Mouse (Mus musculus) right cerebral cortex, postnatal 14 days (tissue): ENCODE data around the gene Cyp2j7.
"Not testable (repeated sequence)": the region's sequence is repeated elsewhere in the genome, so short reads cannot be mapped to it uniquely, and the experiment has no call there.

Experiments
- DNase-seq: peaks from one replicate; pipeline ENCODE4 v3.0.0; 2022

Cyp2j7 gene

DNA sequence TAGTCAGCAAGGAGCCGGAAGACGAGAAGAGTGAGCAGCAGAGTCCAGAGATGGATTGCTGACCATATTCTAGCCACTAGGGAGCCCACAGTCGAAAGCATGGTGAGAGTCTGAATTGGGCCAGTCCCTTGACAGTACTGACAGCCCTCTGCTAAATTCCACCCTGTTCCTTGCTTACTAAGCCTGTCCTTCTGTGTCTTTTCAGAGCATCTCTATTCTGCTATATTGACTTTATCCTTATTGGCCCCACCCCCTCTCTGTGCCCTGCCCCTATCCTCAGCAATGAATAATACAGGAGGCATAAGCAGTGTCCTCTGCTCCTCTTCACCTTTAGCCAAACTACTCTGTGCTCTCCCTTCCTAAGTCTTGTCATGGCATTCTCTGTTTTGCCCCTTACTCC lies at the start of gene Cyp2j7:
Cyp2j7 (minus strand) TSS at position 101 of the 400 bp plus-strand sequence.
- no peak for DNase-seq

DNA sequence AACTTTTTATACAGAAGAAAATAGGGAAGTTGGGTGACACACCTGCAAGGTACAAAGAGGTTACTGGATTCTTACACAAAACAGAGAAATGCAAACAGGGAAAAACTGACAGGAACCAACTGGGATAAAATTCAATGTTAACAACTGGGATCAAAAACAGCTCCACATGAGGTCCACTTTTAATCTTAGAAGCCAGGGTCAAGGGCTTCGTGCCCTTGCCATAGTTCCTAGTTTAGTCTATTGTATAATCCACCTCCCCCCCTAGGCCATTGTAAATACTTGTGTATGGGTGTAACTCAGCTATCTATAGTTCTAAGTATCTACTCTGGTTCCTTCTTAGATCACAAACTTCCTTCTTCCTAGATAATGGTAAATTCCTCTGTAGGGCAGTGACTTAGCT lies 40.4 kb upstream of the Cyp2j7 start:
- DNase-seq: not testable (repeated sequence)

DNA sequence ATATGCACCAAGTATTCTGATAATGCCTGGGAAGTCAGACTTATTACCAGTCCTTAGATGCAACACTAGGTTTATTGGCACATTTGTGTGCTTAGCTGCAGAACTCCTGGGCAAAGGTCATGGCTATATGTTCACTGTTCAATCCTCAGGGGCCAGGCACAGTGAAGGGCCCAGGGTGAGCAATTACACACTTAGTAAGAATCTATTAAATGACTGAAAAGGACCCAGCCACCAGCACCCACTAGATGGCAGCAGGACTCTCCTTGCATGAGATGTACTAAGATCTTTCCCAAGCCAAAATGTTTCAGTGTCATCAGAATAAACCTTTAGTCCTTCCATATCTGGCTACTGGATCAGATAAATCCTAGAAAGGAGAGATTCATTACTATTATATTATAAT lies 37.4 kb upstream of the Cyp2j7 start:
- DNase-seq: peak; percentile 65

DNA sequence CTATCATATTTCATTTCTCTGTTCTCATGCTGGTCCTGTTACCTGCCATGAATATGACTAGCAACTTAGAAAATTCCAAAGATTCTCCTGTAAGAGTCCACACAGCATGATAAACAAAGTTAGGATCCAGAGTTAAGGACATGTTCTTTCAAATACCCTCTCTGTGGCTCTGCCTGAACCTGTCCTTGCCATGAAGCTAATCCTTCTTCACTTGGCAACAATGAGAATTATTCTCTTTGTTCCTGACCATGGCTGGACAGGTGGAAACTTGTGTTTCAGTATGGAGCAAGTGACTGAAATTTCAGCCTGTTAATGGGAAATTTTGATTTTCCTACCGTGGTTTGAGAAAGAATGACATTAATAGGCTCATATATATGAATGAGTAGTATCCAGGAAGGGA lies 39.8 kb downstream of the Cyp2j7 start:
- DNase-seq: no peak

DNA sequence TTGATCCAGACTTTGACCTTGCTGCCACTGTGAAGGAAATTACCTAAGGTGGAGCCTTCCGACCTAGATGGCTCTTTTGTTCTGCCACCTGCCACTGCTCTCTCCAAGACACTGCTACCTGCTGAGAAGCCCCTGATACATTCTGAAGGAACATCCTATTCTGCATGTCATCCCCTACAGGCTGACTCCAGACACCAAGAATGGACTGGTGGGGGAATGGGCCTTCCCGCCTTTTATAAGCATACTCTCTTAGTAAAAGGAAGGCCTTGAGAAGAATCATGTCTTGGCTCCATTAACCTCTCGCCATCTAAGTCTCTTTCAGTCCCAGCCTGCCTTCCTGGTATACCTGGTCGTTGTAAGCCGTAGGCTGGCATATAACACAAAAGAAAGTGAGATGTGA lies 47.1 kb downstream of the Cyp2j7 start:
- not testable (repeated sequence) for DNase-seq

DNA sequence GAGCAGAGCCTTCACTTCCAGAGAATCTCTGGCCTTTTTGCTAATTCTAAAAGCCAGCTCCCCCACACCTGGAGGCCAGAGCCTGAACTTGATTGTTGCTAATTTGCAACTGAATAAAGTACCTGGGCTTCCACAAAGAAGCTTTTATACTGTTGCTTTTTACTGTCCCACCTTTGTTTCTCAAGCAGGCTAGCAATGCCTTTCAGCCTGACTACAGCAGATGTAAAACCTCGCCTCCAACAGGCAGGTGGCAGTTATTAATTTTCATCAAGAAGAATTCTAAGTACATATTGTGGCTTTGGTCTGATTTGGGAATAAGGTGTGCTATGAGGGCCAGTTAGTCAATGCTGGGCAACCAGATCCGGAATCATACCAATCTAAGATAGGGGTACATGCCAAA lies 47.8 kb downstream of the Cyp2j7 start:
- DNase-seq: not testable (repeated sequence)

DNA sequence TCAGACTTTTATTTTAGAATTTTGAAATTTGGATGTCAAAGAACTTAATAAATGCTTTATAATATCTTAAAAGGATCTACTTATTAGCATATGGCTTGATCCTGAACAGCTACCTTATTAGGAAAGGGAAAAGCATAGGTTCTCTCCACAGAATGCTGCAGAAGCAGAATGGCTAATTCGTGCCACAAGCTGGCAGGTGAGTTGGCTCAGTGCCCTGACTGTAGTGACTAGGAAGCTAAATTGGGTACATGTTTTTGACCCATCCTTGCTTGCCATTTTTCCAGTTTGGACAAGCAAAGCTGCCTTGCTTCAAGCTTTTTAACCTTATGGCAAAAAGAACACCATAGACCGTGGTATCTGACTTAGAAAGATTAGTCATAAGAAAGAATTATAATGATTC lies 48.3 kb downstream of the Cyp2j7 start:
- not testable (repeated sequence) for DNase-seq

DNA sequence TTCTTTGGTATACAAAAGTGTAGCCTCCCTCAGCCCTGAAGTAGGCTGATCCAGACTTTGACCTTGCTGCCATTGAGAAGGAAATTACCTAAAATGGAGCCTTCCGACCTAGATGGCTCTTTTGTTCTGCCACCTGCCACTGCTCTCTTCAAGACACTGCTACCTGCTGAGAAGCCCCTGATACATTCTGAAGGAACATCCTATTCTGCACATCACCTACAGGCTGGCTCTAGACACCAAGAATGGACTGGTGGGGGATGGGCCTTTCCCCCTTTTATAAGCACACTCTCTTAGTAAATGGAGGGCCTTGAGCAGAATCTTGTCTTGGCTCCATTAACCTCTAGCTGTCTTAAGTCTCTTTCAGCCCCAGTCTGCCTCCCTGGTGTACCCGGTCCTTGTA lies 51.7 kb downstream of the Cyp2j7 start:
- DNase-seq: not testable (repeated sequence)

DNA sequence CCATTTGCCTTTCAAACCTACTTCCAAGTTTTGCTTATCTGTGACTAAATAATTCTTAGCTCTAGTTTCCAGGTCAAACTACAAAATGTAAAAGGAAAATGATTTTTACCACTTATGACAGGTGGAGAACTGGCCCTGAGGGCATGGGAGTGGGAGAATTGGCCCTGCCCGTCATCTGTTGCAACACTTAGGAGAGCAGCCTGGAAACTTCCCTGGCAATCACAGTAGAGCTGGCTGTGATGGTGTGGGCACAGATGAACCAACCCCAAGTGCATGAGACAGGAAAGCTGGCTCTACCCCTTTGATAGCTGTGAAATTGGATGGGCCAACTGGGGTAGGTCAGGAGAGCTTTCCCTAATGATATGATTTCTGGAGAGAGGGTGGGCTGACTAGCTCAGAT lies 73.6 kb downstream of the Cyp2j7 start:
- DNase-seq: no peak

DNA sequence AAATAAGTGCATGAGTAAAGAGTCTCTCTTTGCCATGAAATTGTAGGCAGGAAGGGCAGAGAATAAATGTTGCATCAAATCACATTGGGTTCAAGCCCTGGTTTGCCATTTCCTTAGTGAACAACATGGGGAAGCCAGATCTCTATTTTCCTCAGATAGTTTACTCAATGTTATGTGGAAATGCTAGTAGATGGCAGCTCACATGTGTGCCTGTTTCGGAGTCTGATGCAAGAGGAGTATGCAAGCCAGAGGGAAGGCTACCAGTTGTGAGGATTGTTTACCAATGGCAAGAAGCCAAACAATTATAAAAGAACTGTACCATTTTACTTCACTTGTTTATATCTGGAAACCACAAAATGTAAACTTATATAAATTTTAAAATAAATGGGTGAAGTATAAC lies 74.9 kb downstream of the Cyp2j7 start:
- no peak for DNase-seq
